Mouse (Mus musculus) layer of hippocampus, adult 9-10 months (tissue): ENCODE measurements at regions not wholly inside any gene's neighbourhood (a gene's known extent, or its start where the extent isn't known, plus 50 kb on each side); places are given as distances from the start of the nearest gene placed in this dataset.

Experiments
- DNase-seq: peaks from one replicate; pipeline ENCODE4 v3.0.0; 2022; ENCODE audit warnings: low spot score

GRCm38 (mm10) chr1:124674420-124674819 lies 629.1 kb upstream of the Dpp10 start:
- DNase-seq = no peak

GRCm38 (mm10) chr1:124652872-124653271 lies 607.5 kb upstream of the Dpp10 start:
- DNase-seq = no peak

GRCm38 (mm10) chr1:124652251-124652861 lies 607.0 kb upstream of the Dpp10 start:
- no peak for DNase-seq

GRCm38 (mm10) chr1:124635246-124635768 lies 589.9 kb upstream of the Dpp10 start:
- DNase-seq = no peak

- no peak for DNase-seq
Observed at GRCm38 (mm10) chr1:124630084-124630483, 584.7 kb upstream of the Dpp10 start.

GRCm38 (mm10) chr1:124584620-124585019 lies 539.3 kb upstream of the Dpp10 start:
- DNase-seq = no peak
